Mouse (Mus musculus): Measurements from ENCODE around the gene Dhx16. TPM values are rescaled to one million over a fixed set of nuclear protein-coding genes. Genes with fewer than 3 reads are reported as not detected.

Gene Dhx16
- polyA plus RNA-seq, 1 experiment from 2014 or later = 33.5 TPM

DNA sequence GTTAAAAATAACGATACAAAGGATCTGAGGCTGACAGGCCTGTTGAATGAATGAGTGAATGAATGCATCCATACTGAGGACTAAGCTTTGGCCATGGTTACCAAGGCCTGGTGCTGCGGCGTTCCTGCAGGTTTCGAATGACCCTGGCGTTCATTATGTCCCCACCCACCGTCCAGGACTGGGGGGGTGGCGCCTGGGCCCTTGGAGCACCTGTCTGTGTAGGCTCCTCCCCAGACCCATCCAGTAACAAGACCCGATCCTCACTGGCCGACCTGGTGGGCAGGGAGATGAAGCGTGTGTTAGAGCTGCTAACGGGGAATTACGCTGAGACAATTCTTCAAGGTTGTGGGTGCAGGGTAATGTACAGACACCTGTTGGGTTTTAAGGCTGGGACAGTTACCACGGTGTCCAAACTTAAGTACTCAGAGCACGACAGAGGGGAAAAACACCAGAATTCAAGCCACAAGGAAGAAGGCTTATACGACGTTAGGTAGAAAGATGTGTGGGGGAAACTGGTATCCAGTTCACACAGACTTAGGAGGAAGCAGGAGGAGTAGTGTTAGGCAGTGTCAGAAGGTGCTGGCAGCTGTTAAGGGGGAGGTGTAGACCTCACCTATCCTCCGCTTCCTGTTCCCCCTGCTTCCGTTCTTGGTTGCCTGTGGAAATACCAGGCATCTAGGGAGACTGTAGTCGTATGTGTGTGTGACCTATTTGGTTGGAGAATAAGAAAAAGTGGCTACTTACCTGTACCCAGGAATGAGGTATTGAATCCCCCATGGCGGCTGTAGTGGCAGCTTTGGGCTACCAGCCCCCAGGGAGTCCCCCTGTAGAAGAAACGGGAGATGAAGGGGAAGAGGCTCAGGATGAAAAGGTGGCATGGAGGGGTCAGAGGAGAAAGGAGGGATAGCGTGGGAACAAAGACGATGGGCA, 18.3 kb downstream of the Dhx16 start:
- Histone ChIP-seq H3K27me3 (ENCODE audit: control insufficient read depth, insufficient read depth, low read length) (no peaks in the 10 kb centered on the region), H3K36me3 (ENCODE audit: control insufficient read depth, insufficient read depth, low read length) (no peaks in the 10 kb centered on the region; the same call in 1 of the 2 replicates), H3K9ac (ENCODE audit: low read depth, low read length) (peak overlapping the region; percentile 84; the same call in 1 of the 2 replicates), H3K9me3 (ENCODE audit: control insufficient read depth, low read length) (no peaks in the 10 kb centered on the region), H3K4me1 (replicated peaks; ENCODE audit: control insufficient read depth, insufficient read depth, low read length) (peaks cover 3% of the 10 kb centered on the region; the same call in 1 of the 2 replicates), H3K4me2 (replicated peaks; ENCODE audit: low read depth, low read length) (peak overlapping the region; percentile 19; the same call in 1 of the 2 replicates), H3K27ac (ENCODE audit: low read depth, low read length) (peak overlapping the region; percentile 47; the same call in 1 of the 2 replicates), H3K4me3 (ENCODE audit: low read depth, low read length) (peak overlapping the region; percentile 78; the same call in 1 of the 2 replicates)
- ATAC-seq (ENCODE audit: low FRiP score) = peak; percentile 56
- WGBS = 46% methylated on average over 23 of the region's 23 CpGs
- DNase-seq (ENCODE audit: low spot score) = no peak

GRCm38 (mm10) chr17:35900636-35901035, 21.0 kb downstream of the Dhx16 start:
- ATAC-seq (ENCODE audit: low FRiP score) = no peak
- WGBS = 91% methylated on average over 3 of the region's 3 CpGs

GRCm38 (mm10) chr17:35903343-35903991, 23.8 kb downstream of the Dhx16 start:
- Histone ChIP-seq H3K9me3 (ENCODE audit: control insufficient read depth, low read length) (no peaks in the 10 kb centered on the region), H3K9ac (ENCODE audit: low read depth, low read length) (no peak overlapping the region), H3K27ac (ENCODE audit: low read depth, low read length) (no peak overlapping the region), H3K4me3 (ENCODE audit: low read depth, low read length) (no peak overlapping the region), H3K4me2 (replicated peaks; ENCODE audit: low read depth, low read length) (no peak overlapping the region), H3K27me3 (ENCODE audit: control insufficient read depth, insufficient read depth, low read length) (no peaks in the 10 kb centered on the region), H3K36me3 (ENCODE audit: control insufficient read depth, insufficient read depth, low read length) (peaks cover 4% of the 10 kb centered on the region; the same call in 1 of the 2 replicates), H3K4me1 (replicated peaks; ENCODE audit: control insufficient read depth, insufficient read depth, low read length) (no peaks in the 10 kb centered on the region)
- WGBS = 93% methylated on average over 9 of the region's 9 CpGs
- ATAC-seq (ENCODE audit: low FRiP score) (no peak), DNase-seq (ENCODE audit: low spot score) (no peak)

More at GRCm38 (mm10) chr17:35900636-35901035, 21.0 kb downstream of the Dhx16 start:
- Histone ChIP-seq H3K4me2 (replicated peaks; ENCODE audit: low read depth, low read length) (no peak overlapping the region), H3K4me1 (replicated peaks; ENCODE audit: control insufficient read depth, insufficient read depth, low read length) (peaks cover 3% of the 10 kb centered on the region; the same call in 1 of the 2 replicates), H3K4me3 (ENCODE audit: low read depth, low read length) (no peak overlapping the region), H3K9ac (ENCODE audit: low read depth, low read length) (no peak overlapping the region), H3K27ac (ENCODE audit: low read depth, low read length) (no peak overlapping the region), H3K27me3 (ENCODE audit: control insufficient read depth, insufficient read depth, low read length) (no peaks in the 10 kb centered on the region), H3K9me3 (ENCODE audit: control insufficient read depth, low read length) (no peaks in the 10 kb centered on the region), H3K36me3 (ENCODE audit: control insufficient read depth, insufficient read depth, low read length) (peaks cover 4% of the 10 kb centered on the region; the same call in 1 of the 2 replicates)
- DNase-seq (ENCODE audit: low spot score) = no peak

- H3K36me3 ChIP-seq (ENCODE audit: control insufficient read depth, insufficient read depth, low read length) = peaks cover 4% of the 10 kb centered on the region; the same call in 1 of the 2 replicates
- H3K9ac ChIP-seq (ENCODE audit: low read depth, low read length) = no peak overlapping the region
- no peaks in the 10 kb centered on the region for H3K9me3 ChIP-seq (ENCODE audit: control insufficient read depth, low read length)
- H3K4me2 ChIP-seq (replicated peaks; ENCODE audit: low read depth, low read length) = no peak overlapping the region
- DNase-seq (ENCODE audit: low spot score) = no peak
- H3K27ac ChIP-seq (ENCODE audit: low read depth, low read length) = no peak overlapping the region
- H3K27me3 ChIP-seq (ENCODE audit: control insufficient read depth, insufficient read depth, low read length) = no peaks in the 10 kb centered on the region
- ATAC-seq (ENCODE audit: low FRiP score) = no peak
- 91% methylated on average over 4 of the region's 4 CpGs for WGBS
- H3K4me1 ChIP-seq (replicated peaks; ENCODE audit: control insufficient read depth, insufficient read depth, low read length) = no peaks in the 10 kb centered on the region
- H3K4me3 ChIP-seq (ENCODE audit: low read depth, low read length) = no peak overlapping the region
Measured at GRCm38 (mm10) chr17:35903992-35904355, 24.4 kb downstream of the Dhx16 start.

DNA sequence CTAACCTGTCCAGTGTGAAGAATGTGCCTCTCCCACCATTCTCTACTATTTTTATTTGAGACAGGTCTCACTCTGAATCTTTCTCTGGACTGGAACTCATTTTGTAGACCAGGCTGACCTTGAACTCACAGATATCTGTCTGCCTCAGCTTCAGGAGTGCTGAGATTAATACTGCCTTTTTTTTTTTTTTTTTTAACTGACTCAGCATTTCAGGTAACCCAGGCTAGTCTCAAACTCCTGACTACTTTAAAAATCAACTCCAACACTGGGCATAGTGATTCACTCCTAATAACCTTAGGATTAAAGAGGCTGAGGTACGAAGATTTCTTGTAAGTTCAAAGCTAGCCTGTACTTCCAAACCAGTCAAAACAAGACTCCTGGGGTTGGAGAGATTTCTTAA, 26.0 kb downstream of the Dhx16 start:
- DNase-seq (ENCODE audit: low spot score) (no peak), ATAC-seq (ENCODE audit: low FRiP score) (no peak)
- no peaks in the 10 kb centered on the region for H3K4me1 ChIP-seq (replicated peaks; ENCODE audit: control insufficient read depth, insufficient read depth, low read length)
- H3K4me2 ChIP-seq (replicated peaks; ENCODE audit: low read depth, low read length) = no peak overlapping the region
- no peak overlapping the region for H3K27ac ChIP-seq (ENCODE audit: low read depth, low read length)
- peaks cover 4% of the 10 kb centered on the region; the same call in 1 of the 2 replicates for H3K36me3 ChIP-seq (ENCODE audit: control insufficient read depth, insufficient read depth, low read length)
- WGBS = 97% methylated on average over 1 of the region's 1 CpGs
- H3K4me3 ChIP-seq (ENCODE audit: low read depth, low read length) = no peak overlapping the region
- no peaks in the 10 kb centered on the region for H3K9me3 ChIP-seq (ENCODE audit: control insufficient read depth, low read length)
- no peak overlapping the region for H3K9ac ChIP-seq (ENCODE audit: low read depth, low read length)
- no peaks in the 10 kb centered on the region for H3K27me3 ChIP-seq (ENCODE audit: control insufficient read depth, insufficient read depth, low read length)

- 87% methylated on average over 2 of the region's 2 CpGs for WGBS
- DNase-seq (ENCODE audit: low spot score) (no peak), ATAC-seq (ENCODE audit: low FRiP score) (no peak)
- Histone ChIP-seq H3K4me3 (ENCODE audit: low read depth, low read length) (no peak overlapping the region), H3K9ac (ENCODE audit: low read depth, low read length) (no peak overlapping the region), H3K4me1 (replicated peaks; ENCODE audit: control insufficient read depth, insufficient read depth, low read length) (no peaks in the 10 kb centered on the region), H3K27ac (ENCODE audit: low read depth, low read length) (no peak overlapping the region), H3K36me3 (ENCODE audit: control insufficient read depth, insufficient read depth, low read length) (peaks cover 4% of the 10 kb centered on the region; the same call in 1 of the 2 replicates), H3K27me3 (ENCODE audit: control insufficient read depth, insufficient read depth, low read length) (no peaks in the 10 kb centered on the region), H3K4me2 (replicated peaks; ENCODE audit: low read depth, low read length) (no peak overlapping the region), H3K9me3 (ENCODE audit: control insufficient read depth, low read length) (no peaks in the 10 kb centered on the region)
Measured at GRCm38 (mm10) chr17:35907609-35908008, 28.0 kb downstream of the Dhx16 start.

GRCm38 (mm10) chr17:35909186-35909918, 29.7 kb downstream of the Dhx16 start:
- H3K27me3 ChIP-seq (ENCODE audit: control insufficient read depth, insufficient read depth, low read length) = no peaks in the 10 kb centered on the region
- WGBS = 24% methylated on average over 20 of the region's 20 CpGs
- DNase-seq (ENCODE audit: low spot score) = no peak
- H3K27ac ChIP-seq (ENCODE audit: low read depth, low read length) = peak overlapping the region; percentile 62
- peak overlapping the region; percentile 78 for H3K4me2 ChIP-seq (replicated peaks; ENCODE audit: low read depth, low read length)
- H3K36me3 ChIP-seq (ENCODE audit: control insufficient read depth, insufficient read depth, low read length) = no peaks in the 10 kb centered on the region
- H3K9ac ChIP-seq (ENCODE audit: low read depth, low read length) = peak overlapping the region; percentile 79
- no peaks in the 10 kb centered on the region for H3K4me1 ChIP-seq (replicated peaks; ENCODE audit: control insufficient read depth, insufficient read depth, low read length)
- peak; percentile 58 for ATAC-seq (ENCODE audit: low FRiP score)
- peak overlapping the region; percentile 74 for H3K4me3 ChIP-seq (ENCODE audit: low read depth, low read length)
- H3K9me3 ChIP-seq (ENCODE audit: control insufficient read depth, low read length) = no peaks in the 10 kb centered on the region

GRCm38 (mm10) chr17:35909919-35910369, 30.3 kb downstream of the Dhx16 start, which contains the start of gene Atat1:
Gene Atat1, minus strand, starts transcription at chr17:35910075.
- DNase-seq (ENCODE audit: low spot score) (peak; percentile 99), ATAC-seq (ENCODE audit: low FRiP score) (peak; percentile 92)
- Histone ChIP-seq H3K27ac (ENCODE audit: low read depth, low read length) (peak within 1 kb of the TSS; percentile 64), H3K4me3 (ENCODE audit: low read depth, low read length) (peak within 1 kb of the TSS; percentile 74), H3K4me2 (replicated peaks; ENCODE audit: low read depth, low read length) (peak within 1 kb of the TSS; percentile 78), H3K36me3 (ENCODE audit: control insufficient read depth, insufficient read depth, low read length) (no peaks in the 10 kb centered on the region), H3K9me3 (ENCODE audit: control insufficient read depth, low read length) (no peaks in the 10 kb centered on the region), H3K4me1 (replicated peaks; ENCODE audit: control insufficient read depth, insufficient read depth, low read length) (no peaks in the 10 kb centered on the region), H3K9ac (ENCODE audit: low read depth, low read length) (peak within 1 kb of the TSS; percentile 79), H3K27me3 (ENCODE audit: control insufficient read depth, insufficient read depth, low read length) (no peaks in the 10 kb centered on the region)
- WGBS = 2% methylated on average over 25 of the region's 25 CpGs
